Mouse (Mus musculus): ENCODE results near the gene Mrpl14. TPM values are rescaled to one million over a fixed set of nuclear protein-coding genes. Genes with fewer than 3 reads are reported as not detected.

Mrpl14 gene
- 128 and 137 TPM in 2 replicates for polyA plus RNA-seq (2015; fragmentation: Nextera tagmentation; extraction: Ambion mirVana)

DNA sequence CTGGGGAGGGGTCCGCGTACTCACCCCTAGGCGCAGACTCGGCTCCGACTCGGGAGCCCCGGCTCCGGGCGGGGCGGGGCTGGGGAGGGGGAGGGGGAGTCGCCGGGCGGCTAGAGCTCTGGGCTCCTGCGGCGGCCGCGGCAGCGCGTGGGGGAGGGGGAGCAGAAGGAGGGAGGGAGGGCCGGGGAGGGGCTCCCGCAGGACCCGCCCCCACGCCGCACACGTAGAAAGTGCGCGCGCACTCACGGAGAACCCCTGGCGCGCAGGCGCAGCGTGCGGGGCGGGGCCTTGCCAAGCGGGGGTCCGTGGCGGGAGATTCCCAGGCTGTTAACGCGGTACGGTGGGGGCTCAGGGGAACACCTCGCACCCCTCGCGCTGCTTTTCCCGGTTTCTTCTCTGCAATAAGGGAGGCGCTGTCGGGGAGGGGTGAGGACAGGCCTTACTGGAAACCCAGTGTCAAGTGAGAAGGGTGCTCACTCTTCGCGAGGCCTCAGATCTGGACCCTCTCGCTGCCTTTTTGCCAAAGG lies at the start of gene Mrpl14:
Mrpl14 (plus strand) TSS at position 230 of the 527 bp plus-strand sequence.

DNA sequence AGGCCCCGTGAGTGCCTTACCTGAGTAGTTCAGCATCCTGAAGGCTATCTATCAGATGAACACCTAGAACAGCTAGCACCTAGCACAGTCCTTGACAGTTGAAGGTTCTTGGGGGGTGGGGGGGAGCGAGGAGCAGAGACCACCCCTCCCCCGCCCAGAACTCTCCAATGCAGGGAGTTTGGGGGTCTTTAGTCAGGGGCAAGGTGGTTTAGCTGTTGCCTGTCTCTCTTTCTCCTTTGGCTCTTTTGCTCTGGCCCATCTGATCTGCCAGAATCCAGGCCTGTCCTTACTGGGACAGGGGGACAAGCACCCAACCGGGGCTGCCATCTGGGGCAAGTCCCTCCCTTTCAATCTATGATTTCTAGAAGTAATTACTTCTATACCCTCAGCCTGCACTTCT lies 26.9 kb upstream of the Mrpl14 start, which contains the start of gene Capn11:
Capn11 (minus strand) TSS at position 101 of the 400 bp plus-strand sequence.

GRCm38 (mm10) chr17:45686716-45687115 lies 594 bp downstream of the Mrpl14 start, which contains the start of gene Tmem63b:
Gene Tmem63b, minus strand, starts transcription at chr17:45686905.

GRCm38 (mm10) chr17:45733735-45734301 lies 47.7 kb downstream of the Mrpl14 start, which contains the start of gene 1600014C23Rik:
Gene 1600014C23Rik, minus strand, starts transcription at chr17:45733844.

Other genes with a start within 250 kb of the Mrpl14 start
- gene Spats1, start 210.9 kb upstream of the Mrpl14 start, polyA plus RNA-seq (2015; fragmentation: Nextera tagmentation; extraction: Ambion mirVana): 0.27 and 0.49 TPM in 2 replicates
- gene Aars2, start 179.5 kb upstream of the Mrpl14 start, polyA plus RNA-seq (2015; fragmentation: Nextera tagmentation; extraction: Ambion mirVana): 4.8 and 5.2 TPM in 2 replicates
- not detected in 2 replicates for gene Tcte1, start 162.9 kb upstream of the Mrpl14 start, polyA plus RNA-seq (2015; fragmentation: Nextera tagmentation; extraction: Ambion mirVana)
- 0.13 TPM in 2 replicates for gene Tmem151b, start 136.6 kb upstream of the Mrpl14 start, polyA plus RNA-seq (2015; fragmentation: Nextera tagmentation; extraction: Ambion mirVana)
- gene Nfkbie, start 130.6 kb upstream of the Mrpl14 start, polyA plus RNA-seq (2015; fragmentation: Nextera tagmentation; extraction: Ambion mirVana): 3.7 and 6.2 TPM in 2 replicates
- 51.8 and 57.2 TPM in 2 replicates for gene Slc35b2, start 122.4 kb upstream of the Mrpl14 start, polyA plus RNA-seq (2015; fragmentation: Nextera tagmentation; extraction: Ambion mirVana)
- gene Hsp90ab1, start 113.1 kb upstream of the Mrpl14 start, polyA plus RNA-seq (2015; fragmentation: Nextera tagmentation; extraction: Ambion mirVana): 776 and 792 TPM in 2 replicates
- gene Slc29a1, start 86.7 kb upstream of the Mrpl14 start, polyA plus RNA-seq (2015; fragmentation: Nextera tagmentation; extraction: Ambion mirVana): 221 and 224 TPM in 2 replicates
- 0.35 TPM in 1 of 2 replicates, not detected in the other for gene Mymx, start 84.2 kb upstream of the Mrpl14 start, polyA plus RNA-seq (2015; fragmentation: Nextera tagmentation; extraction: Ambion mirVana)
- gene Capn11, start 27.0 kb upstream of the Mrpl14 start, polyA plus RNA-seq (2015; fragmentation: Nextera tagmentation; extraction: Ambion mirVana): 0.05 and 0.15 TPM in 2 replicates
- 5.7 and 7.3 TPM in 2 replicates for gene Tmem63b, start 583 bp downstream of the Mrpl14 start, polyA plus RNA-seq (2015; fragmentation: Nextera tagmentation; extraction: Ambion mirVana)
- not detected in 2 replicates for gene 1600014C23Rik, start 47.5 kb downstream of the Mrpl14 start, polyA plus RNA-seq (2015; fragmentation: Nextera tagmentation; extraction: Ambion mirVana)